Mouse (Mus musculus) gastrocnemius, postnatal 10 days (tissue): ENCODE measurements around the gene Trp53i11. TPM values are rescaled to one million over a fixed set of nuclear protein-coding genes. Genes with fewer than 3 reads are reported as not detected.

Source experiments
- DNase-seq: peaks from one replicate; pipeline ENCODE4 v3.0.0; 2021; ENCODE audit warnings: mixed read lengths
- total RNA-seq, 2 experiments: library from RNA; stranded (reverse); gene quantifications; 2 replicates each; pipeline ENCODE4 v1.2.3; 2021

Trp53i11 gene
- total RNA-seq, 2 experiments from 2014 or later, result 37.0 to 38.3 TPM

DNA sequence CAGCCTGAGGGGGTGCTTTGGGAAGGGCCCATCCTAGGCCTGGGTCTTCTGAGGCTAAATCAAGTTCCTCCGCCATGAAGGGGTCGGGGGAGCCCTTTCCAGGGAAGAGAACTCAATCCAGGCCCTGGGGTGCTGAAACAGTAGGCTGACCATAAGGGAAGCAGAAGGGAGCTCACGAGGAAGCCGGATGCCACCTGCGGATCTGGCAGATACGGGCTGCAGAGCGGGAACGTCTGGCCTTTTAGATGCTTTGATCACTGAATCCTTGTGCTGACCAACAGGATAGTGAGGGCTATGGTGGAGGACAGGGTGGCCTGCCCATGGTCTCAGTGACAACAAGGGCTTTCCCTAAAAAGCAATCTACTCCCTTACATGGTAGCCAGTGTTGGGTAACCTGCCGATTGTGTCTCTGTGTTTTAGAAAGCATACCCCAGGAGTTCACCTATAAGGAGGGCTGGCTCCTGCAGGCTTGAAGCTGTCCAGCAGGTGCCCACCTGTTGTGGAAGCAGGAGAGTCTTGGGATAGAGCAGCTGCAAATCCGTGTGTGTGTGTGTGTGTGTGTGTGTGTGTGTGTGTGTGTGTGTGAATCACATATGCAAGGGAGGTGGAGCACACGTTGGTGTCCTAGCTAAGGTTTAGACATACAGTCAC is 56.2 kb downstream of the Trp53i11 start:
- no peak for DNase-seq

- no peak for DNase-seq
These were observed 56.7 kb downstream of the Trp53i11 start for GRCm38 (mm10) chr2:93244090-93244443.

- no peak for DNase-seq
These were observed 61.7 kb downstream of the Trp53i11 start for GRCm38 (mm10) chr2:93249058-93249457.

GRCm38 (mm10) chr2:93250611-93251010 is 63.3 kb downstream of the Trp53i11 start:
- no peak for DNase-seq

Other genes starting within 250 kb of the Trp53i11 start
- gene Prdm11, start 141.4 kb upstream of the Trp53i11 start, total RNA-seq, result 1 to 10 TPM; 3.2 to 3.4 TPM
- gene Tspan18, start 147.0 kb downstream of the Trp53i11 start, total RNA-seq, result 10 to 100 TPM; 14.5 to 17.8 TPM